Mouse (Mus musculus): ENCODE data around the gene Gm10024.

GRCm38 (mm10) chr10:77663949-77664665 is 47.1 kb upstream of the Gm10024 start:
- TF ChIP-seq EP300 (optimal IDR thresholded peaks at IDR 0.05) (no peak), CTCF (IDR thresholded peaks at IDR 0.05; ENCODE audit: low read depth) (no peak)

Measured in stomach, postnatal 0 days (tissue).